Mouse (Mus musculus) embryo, embryonic 9.5 days (tissue): Measurements from ENCODE around the gene Caskin1.

ENCODE experiments used
- DNase-seq: peaks from one replicate; pipeline ENCODE4 v3.0.0-alpha.2; 2017; ENCODE audit errors: extremely low spot score

Gene Caskin1

DNA sequence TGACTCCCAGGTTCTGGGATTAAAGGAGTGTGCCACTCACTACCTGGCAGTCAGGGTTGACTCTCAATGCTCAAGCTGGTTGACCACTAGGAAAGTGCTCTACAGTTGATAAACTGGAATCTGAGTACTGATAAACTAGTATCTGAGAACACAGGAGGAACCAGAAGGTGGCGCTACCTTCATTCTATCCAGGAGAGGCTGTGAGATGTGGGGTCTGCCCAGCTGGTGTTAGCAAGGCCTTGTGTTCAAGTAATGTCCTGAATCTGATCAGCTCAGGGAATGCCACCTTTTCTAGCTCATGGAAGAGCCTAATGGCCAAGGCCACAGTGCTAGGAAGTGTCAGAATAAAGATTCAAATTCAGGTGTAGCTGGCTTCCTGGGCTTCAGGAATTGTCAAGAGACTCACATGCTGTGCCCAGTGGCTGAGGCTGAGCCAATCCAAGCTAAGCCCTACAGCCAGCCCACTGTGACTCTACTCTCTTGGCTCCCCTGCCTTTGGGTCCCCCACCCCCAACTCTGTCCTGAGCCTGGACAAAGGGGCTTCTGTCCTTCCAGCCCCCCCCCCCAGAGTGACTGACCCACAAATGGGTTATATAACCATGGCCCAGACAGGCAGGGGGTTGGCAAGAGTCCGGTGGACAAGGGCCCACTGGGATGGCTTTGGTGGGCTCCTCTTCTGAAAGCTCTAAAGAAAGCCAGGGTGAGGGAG lies 6.4 kb downstream of the Caskin1 start:
- DNase-seq: peak; percentile 47

DNA sequence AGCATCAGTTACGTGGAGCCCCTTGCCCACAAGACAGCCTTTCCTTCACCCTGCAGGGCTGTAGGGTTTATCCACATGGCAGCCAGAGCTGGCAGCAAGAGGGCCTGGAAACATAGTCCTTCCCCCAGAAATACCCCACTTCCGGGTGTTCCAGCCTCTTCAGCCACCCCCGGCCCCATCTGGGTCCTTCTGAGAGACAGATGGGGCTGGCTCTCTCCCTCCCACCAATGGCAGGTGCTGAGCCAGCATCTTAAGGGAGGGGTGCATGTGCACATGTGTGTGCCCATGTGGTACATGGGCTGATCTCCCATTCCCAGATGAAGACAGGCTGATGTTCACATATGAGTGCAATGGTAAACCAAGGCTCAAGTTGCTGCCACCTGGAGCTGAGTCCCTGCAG lies 7.0 kb downstream of the Caskin1 start:
- no peak for DNase-seq

DNA sequence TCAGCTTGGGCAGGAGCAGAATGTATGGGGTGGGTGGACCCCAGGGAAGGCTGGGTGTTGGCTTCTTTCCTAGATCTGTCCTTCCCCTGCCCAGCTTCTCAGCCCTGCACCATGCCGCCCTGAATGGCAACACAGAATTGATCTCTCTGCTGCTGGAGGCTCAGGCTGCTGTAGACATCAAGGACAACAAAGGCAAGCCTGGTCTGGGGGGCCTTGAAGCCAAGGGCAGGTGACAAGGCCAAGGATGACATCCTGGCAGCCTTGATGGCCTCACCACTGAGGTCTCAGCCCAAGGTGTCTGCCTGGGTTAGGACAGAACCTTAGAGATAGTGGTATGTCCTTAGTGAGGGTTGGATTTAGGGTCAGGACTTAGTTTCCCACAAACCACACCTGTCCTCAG lies 7.6 kb downstream of the Caskin1 start:
- DNase-seq: no peak

GRCm38 (mm10) chr17:24502208-24502607 lies 13.8 kb downstream of the Caskin1 start:
- no peak for DNase-seq

DNA sequence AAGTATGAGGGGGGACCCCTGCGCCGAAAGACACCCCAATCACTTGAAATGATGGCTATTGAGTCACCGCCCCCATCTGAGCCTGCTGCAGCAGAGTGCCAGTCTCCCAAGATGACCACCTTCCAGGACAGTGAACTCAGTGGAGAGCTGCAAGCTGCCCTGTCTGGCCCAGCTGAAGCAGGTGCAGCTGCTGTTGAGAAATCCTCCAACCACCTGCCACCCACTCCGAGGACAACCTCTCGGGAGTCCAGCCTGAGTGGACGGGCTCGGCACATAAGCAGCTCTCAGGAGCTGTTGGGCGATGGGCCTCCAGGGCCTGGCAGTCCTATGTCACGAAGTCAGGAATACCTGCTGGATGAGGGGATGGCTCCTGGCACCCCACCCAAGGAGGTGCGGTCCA lies 15.7 kb downstream of the Caskin1 start:
- no peak for DNase-seq

GRCm38 (mm10) chr17:24505286-24505955 lies 17.0 kb downstream of the Caskin1 start:
- DNase-seq: no peak

- peak; percentile 18 for DNase-seq
These were observed 18.1 kb downstream of the Caskin1 start for GRCm38 (mm10) chr17:24506332-24507070.

DNA sequence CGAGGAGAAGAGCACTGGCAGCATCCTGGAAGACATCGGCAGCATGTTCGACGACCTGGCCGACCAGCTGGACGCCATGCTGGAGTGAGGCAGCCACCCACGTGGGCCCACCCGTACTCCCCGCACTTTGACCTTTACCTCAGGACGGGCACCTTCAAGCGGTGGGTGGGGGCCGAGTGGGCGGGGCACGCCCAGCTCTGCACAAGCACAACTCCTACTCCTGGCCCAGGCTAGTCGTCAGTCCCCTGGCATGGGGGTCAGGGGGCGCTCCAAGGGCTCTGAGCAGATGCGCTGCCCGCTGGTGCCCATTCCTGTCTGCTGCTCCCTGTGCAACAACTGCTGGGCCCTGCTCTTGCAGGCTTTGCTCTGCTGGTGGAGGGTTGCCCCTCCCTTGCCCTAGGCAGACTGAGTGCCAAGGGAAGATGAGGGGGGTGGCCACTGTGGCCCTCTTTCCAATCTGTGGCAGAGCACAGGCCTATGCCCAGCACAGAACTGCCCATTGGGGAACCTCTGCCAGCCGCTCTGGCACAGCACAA lies 18.8 kb downstream of the Caskin1 start:
- DNase-seq: no peak

DNA sequence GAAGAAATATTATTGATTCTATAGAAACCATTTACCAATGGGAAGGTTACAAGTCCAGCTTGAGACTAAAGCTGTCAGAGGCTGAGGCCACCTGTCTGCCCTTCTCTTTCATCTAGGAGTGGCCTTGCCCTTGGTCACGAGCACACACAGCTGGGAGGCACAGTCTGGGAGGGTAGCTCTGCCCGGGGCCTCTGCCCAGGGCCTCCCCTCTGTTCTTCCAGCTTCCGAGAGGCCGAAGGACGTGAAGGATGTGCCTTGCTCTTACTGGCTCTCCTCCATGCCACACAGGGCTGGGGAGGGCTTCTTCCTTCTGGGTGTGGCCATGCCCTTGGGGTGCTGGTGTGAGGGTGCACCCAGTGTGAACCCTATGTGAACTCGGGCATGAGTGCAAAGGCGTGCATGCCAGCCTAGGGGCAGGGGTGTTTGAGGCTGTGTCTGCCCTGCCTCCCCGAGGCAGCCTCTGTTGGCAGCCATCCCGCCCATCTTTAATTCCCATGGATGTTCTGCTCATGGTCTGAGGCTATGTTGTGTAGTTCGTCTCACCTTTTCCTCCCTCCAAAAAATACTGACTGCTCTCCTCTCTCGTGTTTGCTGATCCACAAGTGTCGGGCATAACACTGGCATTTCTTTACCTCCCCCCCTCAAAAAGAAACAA lies 19.5 kb downstream of the Caskin1 start:
- no peak for DNase-seq

- DNase-seq: peak; percentile 44
These were observed 25.2 kb downstream of the Caskin1 start for GRCm38 (mm10) chr17:24513609-24514008.

GRCm38 (mm10) chr17:24514270-24515257 lies 26.2 kb downstream of the Caskin1 start:
- DNase-seq: no peak

DNA sequence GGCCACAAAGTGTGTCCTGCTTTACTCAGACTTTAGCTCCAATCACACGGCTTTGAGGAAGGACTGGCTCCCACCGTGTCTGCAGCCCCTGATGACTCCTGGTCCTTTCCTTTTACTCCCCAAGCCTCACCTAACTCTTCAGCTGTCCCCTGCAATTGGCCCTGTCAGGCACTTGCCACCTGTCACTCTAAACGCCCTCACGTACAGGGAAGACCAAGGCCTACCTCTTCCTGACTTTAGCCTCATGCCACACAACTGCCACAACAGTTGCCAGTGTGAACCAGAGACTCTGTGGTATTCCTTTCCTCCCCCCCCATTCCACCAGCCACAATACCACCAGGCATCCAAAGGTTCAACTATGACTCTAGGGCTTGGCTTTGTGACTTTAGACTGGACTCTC lies 32.0 kb downstream of the Caskin1 start:
- DNase-seq: no peak

DNA sequence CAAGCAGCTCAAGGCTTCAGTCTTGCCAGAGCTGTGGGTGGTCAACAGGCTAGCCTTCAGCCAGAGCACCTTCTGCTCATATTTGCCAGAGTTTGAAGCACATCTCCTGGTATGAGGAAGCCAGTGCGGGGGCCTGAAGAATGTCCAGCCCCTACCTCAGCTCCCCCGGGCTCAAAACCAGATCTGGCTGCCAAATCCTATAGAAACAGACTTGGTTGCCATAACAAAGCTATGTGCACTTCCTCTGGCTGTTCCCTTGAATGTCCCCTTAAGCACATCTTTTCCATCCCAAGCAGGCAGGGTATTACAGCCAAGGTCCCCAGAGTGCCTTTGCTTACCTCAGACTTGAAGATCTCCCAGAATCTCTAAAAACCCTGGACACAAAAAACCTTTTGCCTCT lies 36.3 kb downstream of the Caskin1 start:
- no peak for DNase-seq

- no peak for DNase-seq
These were observed 38.9 kb downstream of the Caskin1 start for GRCm38 (mm10) chr17:24527315-24527714.

DNA sequence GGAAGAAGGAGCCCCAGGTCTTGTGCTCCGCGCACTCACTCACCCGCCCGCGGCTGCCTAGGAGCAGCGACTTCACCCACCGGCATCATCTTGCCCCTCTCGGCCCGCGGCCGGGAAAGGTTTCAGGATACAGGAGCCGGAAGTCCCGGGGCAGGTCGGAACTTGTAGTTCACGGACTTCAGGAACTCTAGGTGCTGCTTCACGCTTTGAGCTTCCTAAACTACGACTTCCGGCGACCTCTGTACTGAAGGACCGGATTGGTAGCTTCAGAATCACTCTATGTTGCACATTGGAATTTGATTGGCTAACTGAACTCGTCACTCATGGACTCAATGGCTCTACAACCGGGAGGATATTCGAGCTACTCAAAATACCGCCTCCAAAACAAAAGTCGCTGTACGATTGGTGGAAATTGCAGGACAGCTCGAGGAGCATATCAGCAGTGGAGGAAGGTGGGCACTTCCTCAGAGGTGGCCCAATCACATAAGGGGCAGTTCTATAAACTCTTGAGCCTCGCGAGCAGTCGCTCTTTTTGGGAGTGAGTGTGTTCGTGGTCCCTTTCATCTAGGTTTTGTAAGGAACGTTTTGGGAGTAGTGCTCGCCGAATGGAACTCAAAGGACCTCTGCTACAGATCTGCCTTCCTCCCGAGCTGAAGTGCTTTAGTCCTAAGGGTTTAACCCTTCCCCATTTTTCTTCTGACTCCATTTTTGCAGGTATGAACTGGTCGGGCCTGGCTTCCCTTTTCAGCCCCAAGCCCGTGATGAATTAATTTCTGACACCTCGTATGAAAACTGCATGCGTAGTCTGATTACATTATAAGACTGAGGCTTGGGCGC lies 39.5 kb downstream of the Caskin1 start, which contains the start of gene Traf7:
Gene Traf7 (minus strand): TSS at position 216 of the 837 bp plus-strand sequence.
- peak; percentile 96 for DNase-seq

DNA sequence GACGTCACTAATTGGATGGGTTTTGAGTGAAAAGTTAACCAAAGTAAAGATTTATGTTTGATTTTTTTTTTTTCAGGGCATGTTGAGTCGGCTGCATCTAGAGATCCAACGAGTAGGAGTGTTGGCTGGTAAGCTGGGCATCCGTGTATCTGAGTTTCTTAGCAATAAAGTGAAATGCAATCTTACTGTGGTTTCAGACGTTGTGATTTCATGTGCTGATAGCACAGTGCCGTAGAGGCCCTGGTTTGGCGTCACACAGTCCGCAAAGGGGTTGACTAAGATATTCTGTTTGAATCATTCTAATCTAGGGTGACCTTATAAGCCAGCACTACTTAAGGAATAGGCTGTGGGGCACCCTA lies 40.1 kb downstream of the Caskin1 start:
- DNase-seq: no peak

DNA sequence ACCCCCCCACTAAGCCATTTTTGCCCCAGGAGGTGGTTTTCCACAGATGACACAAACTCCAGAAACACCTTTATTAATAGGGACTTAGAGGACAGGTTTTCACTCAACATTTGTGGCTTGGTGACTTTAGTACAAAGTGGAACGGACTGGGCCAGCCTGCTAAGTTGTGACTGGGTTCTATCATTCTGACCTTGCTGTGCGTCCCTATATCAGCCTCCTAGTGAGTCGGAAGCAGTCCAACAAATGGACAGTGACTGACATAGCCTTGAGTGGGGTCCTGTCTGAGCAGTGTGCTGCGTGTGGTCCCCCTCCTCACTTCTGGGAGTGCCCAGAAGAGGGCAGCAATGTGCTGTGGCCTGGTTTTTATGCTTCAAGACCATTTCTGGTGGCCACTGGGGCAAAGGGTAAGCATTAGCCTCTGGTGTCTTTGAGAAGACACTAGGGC lies 40.6 kb downstream of the Caskin1 start:
- peak; percentile 82 for DNase-seq

DNA sequence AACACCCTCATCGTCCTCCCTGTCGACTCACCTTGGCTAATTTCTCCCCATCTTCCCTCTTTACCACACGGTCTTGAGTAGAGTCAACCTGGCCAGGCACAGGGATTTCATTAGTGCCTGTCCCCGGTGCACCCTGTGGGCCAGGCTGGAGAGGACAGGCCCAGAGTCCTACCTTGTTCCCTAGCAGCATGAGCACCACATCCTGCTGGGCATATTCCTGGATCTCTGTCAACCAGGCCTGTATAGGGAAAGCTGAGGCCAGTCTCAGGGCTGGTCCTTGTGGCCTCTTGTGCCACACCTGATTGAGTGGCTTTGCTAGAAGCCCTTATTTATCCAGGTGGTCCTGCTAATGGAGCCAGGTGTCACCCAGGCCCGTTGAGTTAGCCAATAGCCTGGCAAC lies 41.5 kb downstream of the Caskin1 start:
- peak; percentile 42 for DNase-seq

DNA sequence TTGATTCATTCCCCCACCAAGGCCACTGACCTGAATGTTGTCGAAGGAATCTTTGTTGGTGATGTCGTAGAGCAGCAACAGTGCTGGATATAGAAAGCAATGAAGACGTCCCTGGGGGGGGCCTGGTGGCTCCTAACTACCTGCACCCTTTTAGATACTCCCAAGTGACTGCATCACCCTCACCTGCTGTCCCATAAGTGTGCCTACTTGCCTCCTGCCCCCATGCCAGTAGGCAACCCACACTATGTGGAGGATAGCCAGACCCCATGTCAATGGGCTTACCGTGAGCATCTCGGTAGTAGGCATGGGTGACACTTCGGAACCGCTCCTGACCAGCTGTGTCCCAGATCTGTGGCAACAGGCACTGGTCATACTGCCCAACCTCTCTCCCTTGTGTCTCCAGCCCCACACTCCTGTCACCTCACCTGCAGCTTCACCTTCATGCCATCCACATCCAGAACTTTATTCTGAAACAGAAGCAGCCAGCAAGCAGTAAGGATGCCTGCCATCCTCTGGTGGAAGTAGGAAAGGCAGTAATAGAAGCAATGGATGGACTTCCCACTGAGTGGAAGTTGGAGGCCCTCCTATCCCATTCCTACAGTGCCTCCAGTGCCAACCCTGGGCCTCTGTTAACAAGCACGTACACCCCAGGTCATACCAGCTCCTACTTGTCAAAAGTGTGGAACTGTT lies 42.1 kb downstream of the Caskin1 start:
- DNase-seq: peak; percentile 43
